Mouse (Mus musculus): ENCODE results near the gene Gm42957.

DNA sequence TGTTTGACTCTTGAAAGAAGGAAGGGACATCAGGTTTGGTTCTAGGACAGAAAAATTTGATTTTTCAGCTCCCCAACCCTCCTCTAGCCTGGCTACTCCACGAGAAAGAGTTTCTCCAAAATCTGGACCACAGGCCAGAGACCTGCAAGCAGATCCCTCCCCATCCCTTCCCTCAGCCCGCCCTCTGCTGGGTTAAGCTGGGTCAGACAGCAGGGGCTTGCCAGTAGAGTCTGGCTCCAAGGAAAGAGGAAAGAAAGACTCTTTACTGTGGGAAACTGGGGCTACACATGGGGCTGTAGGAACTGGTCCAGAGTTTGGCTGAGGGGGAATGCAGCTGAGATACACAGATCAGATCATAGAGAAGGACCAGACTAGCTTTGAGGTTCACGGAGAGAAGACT, 57.2 kb downstream of the Gm42957 start:
- peak; percentile 54 for TF ChIP-seq CTCF (IDR thresholded peaks at IDR 0.05)
- no peak for TF ChIP-seq EP300 (IDR thresholded peaks at IDR 0.05)
